Mouse (Mus musculus): ENCODE measurements around the gene Engase.

- TF ChIP-seq EP300 (IDR thresholded peaks at IDR 0.05; ENCODE audit: low read depth) (peak; percentile 53; the same call in 1 of the 2 replicates), CTCF (IDR thresholded peaks at IDR 0.05; ENCODE audit: low read depth) (no peak)
Observed at GRCm38 (mm10) chr11:118470234-118470966, 6.2 kb upstream of the Engase start.

Data from liver, postnatal 0 days (tissue).